Mouse (Mus musculus): ENCODE results near the gene Pnpla5. TPM values are rescaled to one million over a fixed set of nuclear protein-coding genes. Genes with fewer than 3 reads are reported as not detected.
"Not testable (repeated sequence)": the region's sequence is repeated elsewhere in the genome, so short reads cannot be mapped to it uniquely, and the experiment has no call there.

Pnpla5 gene
- polyA plus RNA-seq (2012; ENCODE audit: insufficient read depth, insufficient read length, missing spikeins), result not detected in 2 replicates

GRCm38 (mm10) chr15:84123075-84123474, at the start of gene Pnpla5:
Gene Pnpla5, minus strand, starts transcription at chr15:84123175.
- no peak within 1 kb of the TSS for H3K27ac ChIP-seq (ENCODE audit: insufficient read depth, low read depth, low read length)
- peaks cover 13% of the 10 kb centered on the region for H3K4me1 ChIP-seq (ENCODE audit: control insufficient read depth, insufficient read depth, low read length)
- no peak within 1 kb of the TSS for H3K4me3 ChIP-seq (ENCODE audit: insufficient read depth, low read length)
- no peak for TF ChIP-seq POLR2A (IDR thresholded peaks at IDR 0.05; ENCODE audit: borderline replicate concordance, low read depth, low read length)
- TF ChIP-seq CTCF (IDR thresholded peaks at IDR 0.05; ENCODE audit: low read depth, low read length), result no peak

DNA sequence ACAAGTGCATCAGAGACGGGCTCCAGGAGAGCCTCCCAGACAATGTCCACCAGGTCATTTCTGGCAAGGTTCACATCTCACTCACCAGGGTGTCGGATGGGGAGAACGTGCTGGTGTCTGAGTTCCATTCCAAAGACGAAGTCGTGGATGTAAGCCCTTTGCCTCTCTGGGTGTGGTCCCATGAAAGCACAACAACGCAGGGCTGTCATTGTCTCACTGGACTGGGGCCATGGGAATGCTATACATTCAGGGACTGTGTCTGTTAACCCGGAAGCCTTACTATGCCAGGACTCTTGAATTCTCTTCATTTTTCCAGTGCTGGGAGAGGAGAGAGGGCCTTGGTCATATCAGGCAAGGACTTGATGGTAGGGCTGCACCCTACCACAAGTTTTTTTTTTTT, 48.2 kb upstream of the Pnpla5 start:
- no peak overlapping the region for H3K4me3 ChIP-seq (ENCODE audit: insufficient read depth, low read length)
- H3K4me1 ChIP-seq (ENCODE audit: control insufficient read depth, insufficient read depth, low read length), result peaks cover 9% of the 10 kb centered on the region; the same call in 1 of the 2 replicates
- TF ChIP-seq CTCF (IDR thresholded peaks at IDR 0.05; ENCODE audit: low read depth, low read length) (no peak), POLR2A (IDR thresholded peaks at IDR 0.05; ENCODE audit: borderline replicate concordance, low read depth, low read length) (no peak)
- no peak overlapping the region for H3K27ac ChIP-seq (ENCODE audit: insufficient read depth, low read depth, low read length)

GRCm38 (mm10) chr15:84169511-84169910, 46.5 kb upstream of the Pnpla5 start:
- Histone ChIP-seq H3K27ac (ENCODE audit: insufficient read depth, low read depth, low read length) (no peak overlapping the region), H3K4me1 (ENCODE audit: control insufficient read depth, insufficient read depth, low read length) (peaks cover 9% of the 10 kb centered on the region; the same call in 1 of the 2 replicates), H3K4me3 (ENCODE audit: insufficient read depth, low read length) (no peak overlapping the region)
- TF ChIP-seq CTCF (IDR thresholded peaks at IDR 0.05; ENCODE audit: low read depth, low read length) (no peak), POLR2A (IDR thresholded peaks at IDR 0.05; ENCODE audit: borderline replicate concordance, low read depth, low read length) (no peak)

- Histone ChIP-seq H3K4me1 (ENCODE audit: control insufficient read depth, insufficient read depth, low read length) (peaks cover 9% of the 10 kb centered on the region; the same call in 1 of the 2 replicates), H3K4me3 (ENCODE audit: insufficient read depth, low read length) (peak overlapping the region; percentile 58), H3K27ac (ENCODE audit: insufficient read depth, low read depth, low read length) (no peak overlapping the region)
- no peak for TF ChIP-seq CTCF (IDR thresholded peaks at IDR 0.05; ENCODE audit: low read depth, low read length)
- TF ChIP-seq POLR2A (IDR thresholded peaks at IDR 0.05; ENCODE audit: borderline replicate concordance, low read depth, low read length), result no peak
These were observed 45.5 kb upstream of the Pnpla5 start for GRCm38 (mm10) chr15:84168170-84169161.

- H3K27ac ChIP-seq (ENCODE audit: insufficient read depth, low read depth, low read length), result no peak within 1 kb of the TSS
- peak within 1 kb of the TSS; percentile 58 for H3K4me3 ChIP-seq (ENCODE audit: insufficient read depth, low read length)
- no peak for TF ChIP-seq POLR2A (IDR thresholded peaks at IDR 0.05; ENCODE audit: borderline replicate concordance, low read depth, low read length)
- no peak for TF ChIP-seq CTCF (IDR thresholded peaks at IDR 0.05; ENCODE audit: low read depth, low read length)
- peaks cover 9% of the 10 kb centered on the region; the same call in 1 of the 2 replicates for H3K4me1 ChIP-seq (ENCODE audit: control insufficient read depth, insufficient read depth, low read length)
These were observed 44.6 kb upstream of the Pnpla5 start, which contains the start of gene Pnpla3 for GRCm38 (mm10) chr15:84167600-84167999. Gene Pnpla3, plus strand, starts transcription at chr15:84167837.

DNA sequence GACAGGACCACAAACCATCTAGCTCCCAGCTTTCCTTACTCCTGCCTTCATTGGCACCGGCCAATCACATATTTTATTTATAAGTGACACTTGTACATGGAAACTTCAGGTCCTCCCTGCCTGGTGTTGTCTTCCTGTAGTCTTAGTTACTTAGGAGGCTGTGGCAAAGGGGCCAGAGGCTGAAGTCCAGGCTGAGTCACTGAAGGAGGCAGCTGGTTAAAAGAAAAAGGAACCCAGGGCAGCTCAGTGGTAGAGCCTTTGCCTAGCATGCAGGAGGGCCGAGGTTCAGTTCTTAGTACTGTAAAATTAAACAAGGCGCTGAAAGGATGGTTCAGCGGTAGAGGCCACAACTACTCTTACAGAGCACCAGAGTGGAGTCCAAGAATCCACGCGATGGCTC, 43.8 kb upstream of the Pnpla5 start:
- TF ChIP-seq CTCF (IDR thresholded peaks at IDR 0.05; ENCODE audit: low read depth, low read length) (no peak), POLR2A (IDR thresholded peaks at IDR 0.05; ENCODE audit: borderline replicate concordance, low read depth, low read length) (no peak)
- Histone ChIP-seq H3K4me3 (ENCODE audit: insufficient read depth, low read length) (no peak overlapping the region), H3K27ac (ENCODE audit: insufficient read depth, low read depth, low read length) (no peak overlapping the region), H3K4me1 (ENCODE audit: control insufficient read depth, insufficient read depth, low read length) (peaks cover 9% of the 10 kb centered on the region; the same call in 1 of the 2 replicates)

GRCm38 (mm10) chr15:84161871-84162270, 38.9 kb upstream of the Pnpla5 start:
- H3K4me3 ChIP-seq (ENCODE audit: insufficient read depth, low read length), result no peak overlapping the region
- no peak for TF ChIP-seq CTCF (IDR thresholded peaks at IDR 0.05; ENCODE audit: low read depth, low read length)
- TF ChIP-seq POLR2A (IDR thresholded peaks at IDR 0.05; ENCODE audit: borderline replicate concordance, low read depth, low read length), result no peak
- 0 out of 2 replicates have a peak, but pooled peaks cover 2% of the 10 kb centered on the region for H3K4me1 ChIP-seq (ENCODE audit: control insufficient read depth, insufficient read depth, low read length)
- no peak overlapping the region for H3K27ac ChIP-seq (ENCODE audit: insufficient read depth, low read depth, low read length)

GRCm38 (mm10) chr15:84157530-84157929, 34.6 kb upstream of the Pnpla5 start:
- H3K4me1 ChIP-seq (ENCODE audit: control insufficient read depth, insufficient read depth, low read length); H3K27ac ChIP-seq (ENCODE audit: insufficient read depth, low read depth, low read length); H3K4me3 ChIP-seq (ENCODE audit: insufficient read depth, low read length): not testable (repeated sequence)

- Histone ChIP-seq H3K4me3 (ENCODE audit: insufficient read depth, low read length) (no peak overlapping the region), H3K27ac (ENCODE audit: insufficient read depth, low read depth, low read length) (no peak overlapping the region)
- TF ChIP-seq CTCF (IDR thresholded peaks at IDR 0.05; ENCODE audit: low read depth, low read length) (no peak), POLR2A (IDR thresholded peaks at IDR 0.05; ENCODE audit: borderline replicate concordance, low read depth, low read length) (no peak)
These were observed 33.2 kb upstream of the Pnpla5 start for GRCm38 (mm10) chr15:84156158-84156557.

GRCm38 (mm10) chr15:84140929-84141328, 18.0 kb upstream of the Pnpla5 start:
- H3K27ac ChIP-seq (ENCODE audit: insufficient read depth, low read depth, low read length), result no peak overlapping the region
- peaks cover 7% of the 10 kb centered on the region for H3K4me1 ChIP-seq (ENCODE audit: control insufficient read depth, insufficient read depth, low read length)
- H3K4me3 ChIP-seq (ENCODE audit: insufficient read depth, low read length), result no peak overlapping the region
- no peak for TF ChIP-seq CTCF (IDR thresholded peaks at IDR 0.05; ENCODE audit: low read depth, low read length)
- TF ChIP-seq POLR2A (IDR thresholded peaks at IDR 0.05; ENCODE audit: borderline replicate concordance, low read depth, low read length), result no peak

More at GRCm38 (mm10) chr15:84156158-84156557, 33.2 kb upstream of the Pnpla5 start:
- H3K4me1 ChIP-seq (ENCODE audit: control insufficient read depth, insufficient read depth, low read length), result no peaks in the 10 kb centered on the region

Data from bone marrow macrophage, adult 2 months (primary cell).